Mouse (Mus musculus) liver, embryonic 14.5 days (tissue): ENCODE measurements at regions not wholly inside any gene's neighbourhood (a gene's known extent, or its start where the extent isn't known, plus 50 kb on each side); places are given as distances from the start of the nearest gene placed in this dataset.
A peak's percentile ranks its signal among the peaks of the same experiment; 100 is the strongest.

ENCODE experiments used
- ATAC-seq: fragments of 200-750 bp; cut with Nextera tagmentation; 2 replicates; pipeline ENCODE4 v1.8.0; 2017; ENCODE audit warnings: moderate number of reproducible peaks, mild to moderate bottlenecking, moderate library complexity; ENCODE audit not compliant: insufficient read depth
- DNase-seq, 3 experiments: peaks; one replicate each; pipeline ENCODE4 v3.0.0-alpha.2; 2012 to 2013; ENCODE audit warnings: low read depth in 3 of 3, low spot score in 3 of 3
- H3K27ac ChIP-seq: fragments of 300-500 bp; sonication (generic); 2 replicates; pipeline ENCODE4 v1.5.1; 2014; ENCODE audit warnings: moderate library complexity, mild to moderate bottlenecking, control low read depth, inconsistent platforms
- H3K27me3 ChIP-seq: fragments of 300-500 bp; sonication (generic); 2 replicates; pipeline ENCODE4 v1.6.1; 2014; ENCODE audit warnings: mild to moderate bottlenecking, low read length, moderate library complexity; ENCODE audit not compliant: control insufficient read depth, insufficient read depth
- H3K36me3 ChIP-seq: fragments of 300-500 bp; sonication (generic); replicated peaks from 2 replicates; pipeline ENCODE4 v1.6.1; 2014; ENCODE audit warnings: low read depth; ENCODE audit not compliant: control insufficient read depth, insufficient read depth
- H3K4me1 ChIP-seq, 2 experiments: fragments of 200-500 bp in 1 of 2; fragments of 300-500 bp in 1 of 2; sonication (generic) in 1 of 2; replicated peaks; 2 replicates each; pipeline ENCODE4 v1.6.1; 2012 to 2014; ENCODE audit warnings: antibody characterized with exemption in 1 of 2, inconsistent platforms in 1 of 2, low read length in 1 of 2; ENCODE audit not compliant: control insufficient read depth in 2 of 2, insufficient read depth in 2 of 2
- H3K4me2 ChIP-seq: fragments of 300-500 bp; sonication (generic); 2 replicates; pipeline ENCODE4 v1.6.1; 2014; ENCODE audit warnings: low read depth, mild to moderate bottlenecking, control low read depth, moderate library complexity
- H3K4me3 ChIP-seq, 2 experiments: fragments of 200-500 bp in 1 of 2; fragments of 300-500 bp in 1 of 2; sonication (generic) in 1 of 2; 2 replicates each; pipeline ENCODE4 v1.5.1; 2012 to 2014; ENCODE audit warnings: low read depth in 2 of 2, low read length in 2 of 2, mild to moderate bottlenecking in 2 of 2, control low read depth in 1 of 2, inconsistent platforms in 1 of 2, moderate library complexity in 1 of 2; ENCODE audit not compliant: insufficient read depth in 1 of 2
- H3K9ac ChIP-seq: fragments of 300-500 bp; sonication (generic); replicated peaks from 2 replicates; pipeline ENCODE4 v1.6.1; 2014; ENCODE audit warnings: mild to moderate bottlenecking, control low read depth, moderate library complexity
- H3K9me3 ChIP-seq: fragments of 300-500 bp; sonication (generic); 2 replicates; pipeline ENCODE4 v1.6.1; 2016; ENCODE audit warnings: low read length, mixed read lengths; ENCODE audit not compliant: control insufficient read depth
- CTCF ChIP-seq: IDR thresholded peaks from 2 replicates; pipeline ENCODE4 v1.5.1; 2016; ENCODE audit warnings: antibody characterized with exemption, low read depth, control low read depth
- EP300 ChIP-seq: IDR thresholded peaks from 2 replicates; pipeline ENCODE4 v1.6.1; 2016; ENCODE audit warnings: antibody characterized with exemption, low read depth
- WGBS: fragments of 180-500 bp; shearing (Covaris S2); extraction: QIAGEN DNeasy Blood & Tissue Kit; methylation state at CpG from one replicate; pipeline ENCODE4 v1.1.7; 2014; ENCODE audit not compliant: insufficient replicate concordance; 5-methylcytosine and 5-hydroxymethylcytosine counted together

- Histone ChIP-seq H3K9ac (no peak overlapping the region), H3K4me3 (no peak overlapping the region), H3K36me3 (no peaks in the 10 kb centered on the region), H3K27me3 (no peaks in the 10 kb centered on the region), H3K4me1 (no peaks in the 10 kb centered on the region), H3K9me3 (no peaks in the 10 kb centered on the region), H3K4me2 (no peak overlapping the region), H3K27ac (no peak overlapping the region)
- 76% methylated on average over 3 of the region's 3 CpGs for WGBS
- ATAC-seq (no peak), DNase-seq (no peak)
- TF ChIP-seq CTCF (no peak), EP300 (no peak)
Observed at GRCm38 (mm10) chr10:111800590-111800935, 171.9 kb upstream of the Krr1 start.

GRCm38 (mm10) chr10:111801021-111801793 lies 171.3 kb upstream of the Krr1 start:
- DNase-seq (no peak), ATAC-seq (no peak)
- Histone ChIP-seq H3K4me2 (no peak overlapping the region), H3K4me1 (peaks cover 0 to under 1% of the 10 kb centered on the region in 2 experiments; a peak in 2 of 4 replicates), H3K4me3 (no peak overlapping the region), H3K36me3 (no peaks in the 10 kb centered on the region), H3K27me3 (no peaks in the 10 kb centered on the region), H3K9ac (no peak overlapping the region), H3K9me3 (no peaks in the 10 kb centered on the region), H3K27ac (no peak overlapping the region)
- TF ChIP-seq CTCF (no peak), EP300 (no peak)
- 70% methylated on average over 12 of the region's 12 CpGs for WGBS

DNA sequence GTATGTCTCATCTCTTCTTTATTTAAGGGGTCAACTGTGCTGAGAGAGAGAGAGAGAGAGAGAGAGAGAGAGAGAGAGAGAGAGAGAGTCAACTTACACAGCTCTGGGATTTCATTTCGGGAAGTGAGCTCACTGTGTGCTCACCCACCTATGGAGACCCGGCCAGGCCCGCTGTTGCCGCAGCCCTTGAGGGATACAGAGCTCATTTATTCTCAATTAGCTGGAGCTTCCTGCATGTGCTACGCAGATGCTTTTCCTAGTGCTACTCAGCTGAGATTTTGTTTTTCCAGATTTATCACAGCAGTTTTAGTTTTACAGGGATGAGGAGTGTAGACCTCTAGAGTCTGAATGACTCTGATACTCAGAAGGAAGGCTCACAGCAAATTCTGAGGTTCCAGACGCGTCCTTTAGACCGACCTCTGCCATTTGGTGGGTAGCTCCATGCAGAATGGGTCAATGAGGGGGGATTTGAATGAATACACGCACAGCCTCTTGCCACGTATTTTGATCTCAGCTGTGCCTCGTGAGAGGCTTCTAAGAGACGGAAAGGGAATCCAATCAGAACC lies 170.6 kb upstream of the Krr1 start:
- H3K4me1 ChIP-seq, result peaks cover 3 to 5% of the 10 kb centered on the region in 2 experiments
- ATAC-seq (no peak), DNase-seq (no peak)
- H3K9me3 ChIP-seq, result no peaks in the 10 kb centered on the region
- no peak overlapping the region for H3K4me2 ChIP-seq
- no peak overlapping the region for H3K4me3 ChIP-seq
- H3K27me3 ChIP-seq, result no peaks in the 10 kb centered on the region
- H3K9ac ChIP-seq, result no peak overlapping the region
- H3K27ac ChIP-seq, result no peak overlapping the region
- WGBS, result 66% methylated on average over 12 of the region's 12 CpGs
- no peaks in the 10 kb centered on the region for H3K36me3 ChIP-seq
- TF ChIP-seq EP300, result no peak
- TF ChIP-seq CTCF, result no peak

DNA sequence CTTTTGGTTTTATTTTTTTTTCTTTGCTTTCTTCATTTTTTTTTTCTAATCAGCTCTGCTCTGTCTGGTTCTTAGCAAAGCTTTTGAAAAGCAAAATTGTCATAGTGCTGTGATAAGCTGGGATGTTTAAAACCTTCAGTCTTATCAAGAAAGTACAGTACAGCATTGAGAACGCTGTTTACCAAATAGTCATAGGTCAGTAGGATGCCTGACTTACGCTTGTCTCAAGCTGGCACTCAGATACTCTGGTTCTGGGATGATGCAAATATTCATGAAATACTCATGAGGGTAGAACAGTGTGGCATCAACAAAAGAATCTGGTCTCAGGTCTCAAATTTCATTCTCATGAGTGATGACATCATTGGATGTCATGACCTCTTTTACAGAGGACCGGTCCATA lies 166.1 kb upstream of the Krr1 start:
- Histone ChIP-seq H3K27ac (no peak overlapping the region), H3K9ac (no peak overlapping the region), H3K9me3 (no peaks in the 10 kb centered on the region), H3K4me1 (peaks cover 3 to 6% of the 10 kb centered on the region in 2 experiments), H3K4me2 (no peak overlapping the region), H3K4me3 (no peak overlapping the region), H3K36me3 (no peaks in the 10 kb centered on the region), H3K27me3 (no peaks in the 10 kb centered on the region)
- ATAC-seq (peak; percentile 65), DNase-seq (no peak)
- 39% methylated on average over 3 of the region's 3 CpGs for WGBS
- no peak for TF ChIP-seq CTCF
- TF ChIP-seq EP300, result 0 out of 2 replicates have a peak, but pooled peaks have one; percentile 17

- Histone ChIP-seq H3K4me2 (no peak overlapping the region), H3K36me3 (no peaks in the 10 kb centered on the region), H3K27ac (no peak overlapping the region), H3K9ac (no peak overlapping the region), H3K9me3 (no peaks in the 10 kb centered on the region), H3K4me1 (peaks cover 3 to 6% of the 10 kb centered on the region in 2 experiments), H3K27me3 (no peaks in the 10 kb centered on the region), H3K4me3 (no peak overlapping the region)
- ATAC-seq (no peak), DNase-seq (no peak)
- WGBS, result 22% methylated on average over 5 of the region's 5 CpGs
- TF ChIP-seq CTCF (no peak), EP300 (no peak)
Observed at GRCm38 (mm10) chr10:111806916-111807315, 165.5 kb upstream of the Krr1 start.
